Mouse (Mus musculus): ENCODE results near the gene Tcf7l2.

Tcf7l2 gene

GRCm38 (mm10) chr19:55836930-55837687 lies 95.5 kb downstream of the Tcf7l2 start:
- DNase-seq, result no peak

- no peak for DNase-seq
Observed at GRCm38 (mm10) chr19:55837924-55838323, 96.3 kb downstream of the Tcf7l2 start.

- DNase-seq, result no peak
Observed at GRCm38 (mm10) chr19:55838389-55839035, 96.9 kb downstream of the Tcf7l2 start.

- DNase-seq, result peak in 1 of 2 experiments; percentile 23
Observed at GRCm38 (mm10) chr19:55839036-55839555, 97.5 kb downstream of the Tcf7l2 start.

- no peak for DNase-seq
Observed at GRCm38 (mm10) chr19:55840499-55841121, 99.0 kb downstream of the Tcf7l2 start.

- DNase-seq, result no peak
Observed at GRCm38 (mm10) chr19:55842046-55842445, 100.4 kb downstream of the Tcf7l2 start.

GRCm38 (mm10) chr19:55843111-55843887 lies 101.7 kb downstream of the Tcf7l2 start:
- no peak for DNase-seq

GRCm38 (mm10) chr19:55845702-55846101 lies 104.1 kb downstream of the Tcf7l2 start:
- DNase-seq, result no peak

GRCm38 (mm10) chr19:55846256-55846655 lies 104.6 kb downstream of the Tcf7l2 start:
- peak; percentile 47 to 61 for DNase-seq

GRCm38 (mm10) chr19:55847043-55847442 lies 105.4 kb downstream of the Tcf7l2 start:
- peak; percentile 73 to 78 for DNase-seq

- DNase-seq, result no peak
Observed at GRCm38 (mm10) chr19:55850402-55851078, 108.9 kb downstream of the Tcf7l2 start.

- DNase-seq, result peak; percentile 85 to 87
Observed at GRCm38 (mm10) chr19:55851498-55852324, 110.1 kb downstream of the Tcf7l2 start.

GRCm38 (mm10) chr19:55854389-55854788 lies 112.8 kb downstream of the Tcf7l2 start:
- no peak for DNase-seq

- peak; percentile 47 to 48 for DNase-seq
Observed at GRCm38 (mm10) chr19:55855571-55855970, 114.0 kb downstream of the Tcf7l2 start.

GRCm38 (mm10) chr19:55857328-55857727 lies 115.7 kb downstream of the Tcf7l2 start:
- no peak for DNase-seq

GRCm38 (mm10) chr19:55860009-55860743 lies 118.6 kb downstream of the Tcf7l2 start:
- DNase-seq, result no peak

- no peak for DNase-seq
Observed at GRCm38 (mm10) chr19:55861746-55862145, 120.1 kb downstream of the Tcf7l2 start.

- DNase-seq, result no peak
Observed at GRCm38 (mm10) chr19:55862559-55862958, 120.9 kb downstream of the Tcf7l2 start.

GRCm38 (mm10) chr19:55865049-55865448 lies 123.4 kb downstream of the Tcf7l2 start:
- no peak for DNase-seq

- DNase-seq, result no peak
Observed at GRCm38 (mm10) chr19:55865774-55866578, 124.4 kb downstream of the Tcf7l2 start.

Data from kidney, adult 8-10 months (tissue).